In genomic region chr2:72117138-72118011, GRCm38 (mm10) we compare ENCODE assay signal across 8 mouse cellular contexts.
DNase-seq lines count a peak whose midpoint lies in the region; ATAC-seq lines count a peak whose summit lies in the region.
"Had no signal": no experiment of that assay in that cellular context is flagged by ENCODE, and none has a peak within 500 bp of the region (broad histone marks: within the 10 kb centered on the region; RNA-seq: fewer than 3 reads in every experiment).

No protein-coding gene starts in this region.

- ATAC-seq in forebrain, embryonic 13.5 days, result no peak
- ATAC-seq in hindbrain, embryonic 12.5 days (ENCODE audit: low FRiP score), result no peak

- H3K9me3 ChIP-seq in forebrain, embryonic 13.5 days (replicated peaks), result no peaks in the 10 kb centered on the region
- H3K9me3 ChIP-seq in hindbrain, embryonic 12.5 days (replicated peaks), result no peaks in the 10 kb centered on the region
- H3K9me3 ChIP-seq: limb, embryonic 13.5 days had no signal

- H3K27me3 ChIP-seq in splenic B cell, adult 2 months (ENCODE audit: control insufficient read depth, insufficient read depth, low read length, poor library complexity, severe bottlenecking), result no peaks in the 10 kb centered on the region
- no peaks in the 10 kb centered on the region for H3K27me3 ChIP-seq in forebrain, embryonic 13.5 days
- no peaks in the 10 kb centered on the region; the same call in 1 of the 2 replicates for H3K27me3 ChIP-seq in hindbrain, embryonic 12.5 days
- H3K27me3 ChIP-seq: limb, embryonic 13.5 days had no signal

- H3K4me2 ChIP-seq in forebrain, embryonic 13.5 days, result no peak overlapping the region
- H3K4me2 ChIP-seq in hindbrain, embryonic 12.5 days (replicated peaks), result no peak overlapping the region
- H3K4me2 ChIP-seq: limb, embryonic 13.5 days had no signal

- no peak overlapping the region for H3K4me3 ChIP-seq in forebrain, embryonic 13.5 days
- no peak overlapping the region for H3K4me3 ChIP-seq in hindbrain, embryonic 12.5 days
- H3K4me3 ChIP-seq: limb, embryonic 13.5 days had no signal

- H3K36me3 ChIP-seq in splenic B cell, adult 2 months (ENCODE audit: control insufficient read depth, insufficient read depth, low read length, poor library complexity, severe bottlenecking), result no peaks in the 10 kb centered on the region
- no peaks in the 10 kb centered on the region for H3K36me3 ChIP-seq in forebrain, embryonic 13.5 days (ENCODE audit: poor library complexity, severe bottlenecking)
- H3K36me3 ChIP-seq in hindbrain, embryonic 12.5 days, result no peaks in the 10 kb centered on the region
- H3K36me3 ChIP-seq: limb, embryonic 13.5 days had no signal

- peak; percentile 3 for DNase-seq in 3134 (ENCODE audit: extremely low read depth, insufficient read length, low spot score)
- DNase-seq in A20 (ENCODE audit: low read depth, low spot score), result peak; percentile 42
- DNase-seq in heart, adult 11 months, result peak; percentile 99
- DNase-seq in kidney, adult 9 months, result peak; percentile 85
- DNase-seq in splenic B cell, adult 2 months (ENCODE audit: low read depth, low spot score), result peak; percentile 73

- H3K27ac ChIP-seq in forebrain, embryonic 13.5 days, result no peak overlapping the region
- no peak overlapping the region for H3K27ac ChIP-seq in hindbrain, embryonic 12.5 days
- H3K27ac ChIP-seq: limb, embryonic 13.5 days had no signal

- WGBS in forebrain, embryonic 13.5 days, result 66% methylated on average over 15 of the region's 15 CpGs
- WGBS in hindbrain, embryonic 12.5 days, result 62% methylated on average over 15 of the region's 15 CpGs

- H3K4me1 ChIP-seq in forebrain, embryonic 13.5 days, result peaks cover 15% of the 10 kb centered on the region
- H3K4me1 ChIP-seq in hindbrain, embryonic 12.5 days, result peaks cover 2% of the 10 kb centered on the region; the same call in 1 of the 2 replicates

- H3K9ac ChIP-seq in forebrain, embryonic 13.5 days, result no peak overlapping the region
- no peak overlapping the region for H3K9ac ChIP-seq in hindbrain, embryonic 12.5 days
- H3K9ac ChIP-seq: limb, embryonic 13.5 days had no signal

Comparison
In these comparisons a context has a peak if more than half of its experiments do, and no peak if none do; other contexts are left out.
1. DNase-seq: peak in every context shown above with its lines; median percentile 99 in heart, adult 11 months; 85 in kidney, adult 9 months; 73 in splenic B cell, adult 2 months; 42 in A20; 3 in 3134.